8 mouse cellular contexts compared by ENCODE assay signal in genomic region chr7:133124701-133125485, GRCm38 (mm10). TPM values are rescaled to one million over a fixed set of nuclear protein-coding genes. Genes with fewer than 3 reads are reported as not detected.
A peak's percentile ranks its signal among the peaks of the same experiment; 100 is the strongest.
DNase-seq lines count a peak whose midpoint lies in the region; ATAC-seq and TF ChIP-seq lines count a peak whose summit lies in the region.

No protein-coding gene starts in this region.

- H3K4me2 ChIP-seq in intestine, embryonic 16.5 days (ENCODE audit: low read depth, low read length), result peak overlapping the region; percentile 93
- H3K4me2 ChIP-seq in midbrain, embryonic 16.5 days (ENCODE audit: low read length), result peak overlapping the region; percentile 95

- peaks cover 42% of the 10 kb centered on the region for H3K27me3 ChIP-seq in E14TG2a.4 (ENCODE audit: insufficient read depth, low read length)
- H3K27me3 ChIP-seq in embryonic facial prominence, embryonic 10.5 days (replicated peaks; ENCODE audit: low read depth, poor library complexity, severe bottlenecking), result peaks cover 33% of the 10 kb centered on the region
- no peaks in the 10 kb centered on the region for H3K27me3 ChIP-seq in intestine, embryonic 16.5 days (replicated peaks; ENCODE audit: control insufficient read depth, insufficient read depth, low read length)
- H3K27me3 ChIP-seq in midbrain, embryonic 16.5 days (ENCODE audit: control insufficient read depth, insufficient read depth, low read depth, low read length), result peaks cover 6% of the 10 kb centered on the region; the same call in 1 of the 2 replicates

- no peak for TF ChIP-seq CTCF in E14TG2a.4 (conservative IDR thresholded peaks at IDR 0.05; ENCODE audit: low read length)

- peak; percentile 26 for DNase-seq in gastrocnemius, postnatal 25 days
- DNase-seq in gastrocnemius, postnatal 10 days, result no peak
- peak; percentile 38 for DNase-seq in embryonic facial prominence, embryonic 10.5 days (ENCODE audit: low spot score)
- DNase-seq in layer of hippocampus, adult 9-10 months (ENCODE audit: low spot score), result no peak

- H3K4me1 ChIP-seq in E14TG2a.4 (replicated peaks; ENCODE audit: low read depth, low read length), result peaks cover 34% of the 10 kb centered on the region
- peaks cover 25% of the 10 kb centered on the region for H3K4me1 ChIP-seq in embryonic facial prominence, embryonic 10.5 days
- H3K4me1 ChIP-seq in intestine, embryonic 16.5 days (ENCODE audit: control insufficient read depth, insufficient read depth, low read length), result peaks cover 19% of the 10 kb centered on the region
- H3K4me1 ChIP-seq in midbrain, embryonic 16.5 days (ENCODE audit: control insufficient read depth, insufficient read depth, low read length), result peaks cover 16% of the 10 kb centered on the region

- WGBS in embryonic facial prominence, embryonic 10.5 days, result 2% methylated on average over 34 of the region's 34 CpGs
- 12% methylated on average over 34 of the region's 34 CpGs for WGBS in intestine, embryonic 16.5 days
- 8% methylated on average over 34 of the region's 34 CpGs for WGBS in midbrain, embryonic 16.5 days

- H3K9me3 ChIP-seq in E14TG2a.4 (ENCODE audit: low read length), result peaks cover 11% of the 10 kb centered on the region
- H3K9me3 ChIP-seq in embryonic facial prominence, embryonic 10.5 days, result peaks cover 5% of the 10 kb centered on the region; the same call in 1 of the 2 replicates
- no peaks in the 10 kb centered on the region for H3K9me3 ChIP-seq in intestine, embryonic 16.5 days (ENCODE audit: control insufficient read depth, low read length)
- H3K9me3 ChIP-seq in midbrain, embryonic 16.5 days (replicated peaks; ENCODE audit: control insufficient read depth, low read length, poor library complexity, severe bottlenecking), result no peaks in the 10 kb centered on the region

- peaks cover 5% of the 10 kb centered on the region; the same call in 1 of the 2 replicates for H3K36me3 ChIP-seq in E14TG2a.4 (ENCODE audit: insufficient read depth, low read length)
- H3K36me3 ChIP-seq in embryonic facial prominence, embryonic 10.5 days (replicated peaks), result no peaks in the 10 kb centered on the region
- no peaks in the 10 kb centered on the region for H3K36me3 ChIP-seq in intestine, embryonic 16.5 days (ENCODE audit: control insufficient read depth, insufficient read depth, low read length)
- H3K36me3 ChIP-seq in midbrain, embryonic 16.5 days (ENCODE audit: control insufficient read depth, insufficient read depth, low read length), result no peaks in the 10 kb centered on the region

- peak overlapping the region; percentile 98 for H3K9ac ChIP-seq in intestine, embryonic 16.5 days (ENCODE audit: low read depth, low read length)
- no peak overlapping the region; the same call in 1 of the 2 replicates for H3K9ac ChIP-seq in midbrain, embryonic 16.5 days (ENCODE audit: low read depth, low read length)

- H3K4me3 ChIP-seq in E14TG2a.4 (replicated peaks; ENCODE audit: low read length), result peak overlapping the region; percentile 87
- peak overlapping the region; percentile 98 for H3K4me3 ChIP-seq in embryonic facial prominence, embryonic 10.5 days
- peak overlapping the region; percentile 94 for H3K4me3 ChIP-seq in intestine, embryonic 16.5 days (ENCODE audit: low read length)
- H3K4me3 ChIP-seq in midbrain, embryonic 16.5 days (ENCODE audit: low read depth, low read length), result peak overlapping the region; percentile 92

- peak overlapping the region; percentile 99 for H3K27ac ChIP-seq in embryonic facial prominence, embryonic 10.5 days (replicated peaks)
- peak overlapping the region; percentile 100 for H3K27ac ChIP-seq in intestine, embryonic 16.5 days (ENCODE audit: low read length)
- peak overlapping the region; percentile 90; the same call in 1 of the 2 replicates for H3K27ac ChIP-seq in midbrain, embryonic 16.5 days (ENCODE audit: low read length)

- peak; percentile 19; the same call in 1 of the 2 replicates for ATAC-seq in intestine, embryonic 16.5 days
- no peak for ATAC-seq in midbrain, embryonic 16.5 days
- ATAC-seq in inflammation-experienced regulatory T-cells, adult 6 months, result no peak

RNA-seq across cellular contexts. Expression of gene Ctbp2, which starts 0.7 kb away (rescaled TPM):
- 10 to 100 TPM; 11.7 to 15.9 TPM for total RNA-seq in gastrocnemius, postnatal 25 days (2021)
- 10 to 100 TPM; 33.8 to 40.9 TPM for total RNA-seq in gastrocnemius, postnatal 10 days (2021)
- polyA plus RNA-seq in embryonic facial prominence, embryonic 10.5 days (2016; fragmentation: Nextera tagmentation; extraction: Ambion mirVana), result 117 and 121 TPM in 2 replicates
- 78.3 and 80.2 TPM in 2 replicates for polyA plus RNA-seq in intestine, embryonic 16.5 days (2015; fragmentation: Nextera tagmentation; extraction: Ambion mirVana)
- polyA plus RNA-seq in midbrain, embryonic 16.5 days (2015; fragmentation: Nextera tagmentation; extraction: Ambion mirVana), result 43.7 and 52.4 TPM in 2 replicates
- 1 to 10 TPM; 3.1 to 9.1 (median 4.6) TPM for polyA plus RNA-seq in inflammation-experienced regulatory T-cells, adult 6 months (2017; shearing (Covaris generic))

RNA-seq across cellular contexts. Expression of gene Fgfr2, which starts 1.7 kb away (rescaled TPM):
- total RNA-seq in gastrocnemius, postnatal 25 days (2021), result under 1 TPM; 0.33 to 0.96 TPM
- 1 to 10 TPM; 3.0 to 6.1 TPM for total RNA-seq in gastrocnemius, postnatal 10 days (2021)
- polyA plus RNA-seq in embryonic facial prominence, embryonic 10.5 days (2016; fragmentation: Nextera tagmentation; extraction: Ambion mirVana), result 74.3 and 77.5 TPM in 2 replicates
- polyA plus RNA-seq in intestine, embryonic 16.5 days (2015; fragmentation: Nextera tagmentation; extraction: Ambion mirVana), result 47.3 and 47.6 TPM in 2 replicates
- 20.8 and 23.8 TPM in 2 replicates for polyA plus RNA-seq in midbrain, embryonic 16.5 days (2015; fragmentation: Nextera tagmentation; extraction: Ambion mirVana)
- polyA plus RNA-seq in inflammation-experienced regulatory T-cells, adult 6 months (2017; shearing (Covaris generic)), result under 1 TPM in 1 of 3 experiments, not detected in 2; 0.27 TPM

Comparison
In these comparisons a context has a peak if more than half of its experiments do, and no peak if none do; other contexts are left out.
1. DNase-seq: peak in gastrocnemius, postnatal 25 days (single experiment) and embryonic facial prominence, embryonic 10.5 days (single experiment); none in gastrocnemius, postnatal 10 days (single experiment) and layer of hippocampus, adult 9-10 months (single experiment).
2. RNA of gene Fgfr2, which starts 1.7 kb away (polyA plus RNA-seq): 74.3 to 77.5 TPM in embryonic facial prominence, embryonic 10.5 days, 47.3 to 47.6 TPM in intestine, embryonic 16.5 days and 20.8 to 23.8 TPM in midbrain, embryonic 16.5 days; 0.27 TPM in inflammation-experienced regulatory T-cells, adult 6 months; every median in the first group is over 10 times any median in the second.
3. Peak in every context shown above with its lines, with median percentiles within 50 percentile points of each other: H3K4me3 ChIP-seq and H3K27ac ChIP-seq.